Mouse (Mus musculus) heart, adult 2 months (tissue): ENCODE results near the gene Xntrpc.

Experiments used
- CTCF ChIP-seq: fragments of 200-600 bp; IDR thresholded peaks from 2 replicates; pipeline ENCODE4 v1.8.1; 2022; ENCODE audit warnings: antibody characterized with exemption, mild to moderate bottlenecking, moderate library complexity
- EP300 ChIP-seq: fragments of 200-500 bp; IDR thresholded peaks from 2 replicates; pipeline ENCODE4 v1.6.1; 2011; ENCODE audit warnings: low read depth, low read length, control low read depth; ENCODE audit not compliant: insufficient read depth

GRCm38 (mm10) chr7:102102241-102102640 is 36.7 kb downstream of the Xntrpc start:
- TF ChIP-seq EP300 (no peak), CTCF (peak; percentile 44)
